Mouse (Mus musculus): ENCODE measurements at regions not wholly inside any gene's neighbourhood (a gene's known extent, or its start where the extent isn't known, plus 50 kb on each side); places are given as distances from the start of the nearest gene placed in this dataset.
A peak's percentile ranks its signal among the peaks of the same experiment; 100 is the strongest.

GRCm38 (mm10) chr3:147896751-147897150 is 1044.6 kb downstream of the Ttll7 start:
- DNase-seq (ENCODE audit: extremely low read depth, insufficient read length, low spot score), result no peak

- DNase-seq (ENCODE audit: extremely low read depth, insufficient read length, low spot score), result no peak
Measured at GRCm38 (mm10) chr3:147891682-147892081, 1039.5 kb downstream of the Ttll7 start.

GRCm38 (mm10) chr3:147886261-147886893 is 1034.2 kb downstream of the Ttll7 start:
- DNase-seq (ENCODE audit: extremely low read depth, insufficient read length, low spot score), result no peak

- no peak for DNase-seq (ENCODE audit: extremely low read depth, insufficient read length, low spot score)
Measured at GRCm38 (mm10) chr3:147882936-147883645, 1030.9 kb downstream of the Ttll7 start.

GRCm38 (mm10) chr3:147878690-147879089 is 1026.5 kb downstream of the Ttll7 start:
- no peak for DNase-seq (ENCODE audit: extremely low read depth, insufficient read length, low spot score)

GRCm38 (mm10) chr3:147868281-147868680 is 1016.1 kb downstream of the Ttll7 start:
- DNase-seq (ENCODE audit: extremely low read depth, insufficient read length, low spot score), result no peak

GRCm38 (mm10) chr3:147853346-147853745 is 1001.2 kb downstream of the Ttll7 start:
- peak; percentile 22 for DNase-seq (ENCODE audit: extremely low read depth, insufficient read length, low spot score)

GRCm38 (mm10) chr3:147852830-147853229 is 1000.7 kb downstream of the Ttll7 start:
- DNase-seq (ENCODE audit: extremely low read depth, insufficient read length, low spot score), result peak; percentile 9

- DNase-seq (ENCODE audit: extremely low read depth, insufficient read length, low spot score), result no peak
Measured at GRCm38 (mm10) chr3:147841357-147841756, 989.2 kb downstream of the Ttll7 start.

- DNase-seq (ENCODE audit: extremely low read depth, insufficient read length, low spot score), result no peak
Measured at GRCm38 (mm10) chr3:147838816-147839215, 986.6 kb downstream of the Ttll7 start.

GRCm38 (mm10) chr3:147835716-147836115 is 983.5 kb downstream of the Ttll7 start:
- DNase-seq (ENCODE audit: extremely low read depth, insufficient read length, low spot score), result no peak

- DNase-seq (ENCODE audit: extremely low read depth, insufficient read length, low spot score), result no peak
Measured at GRCm38 (mm10) chr3:147825337-147825736, 973.2 kb downstream of the Ttll7 start.

- peak; percentile 60 for DNase-seq (ENCODE audit: extremely low read depth, insufficient read length, low spot score)
Measured at GRCm38 (mm10) chr3:147824451-147824850, 972.3 kb downstream of the Ttll7 start.

GRCm38 (mm10) chr3:147814080-147814650 is 962.0 kb downstream of the Ttll7 start:
- peak; percentile 29 for DNase-seq (ENCODE audit: extremely low read depth, insufficient read length, low spot score)

GRCm38 (mm10) chr3:147802546-147802945 is 950.4 kb downstream of the Ttll7 start:
- peak; percentile 89 for DNase-seq (ENCODE audit: extremely low read depth, insufficient read length, low spot score)

GRCm38 (mm10) chr3:147796524-147796923 is 944.4 kb downstream of the Ttll7 start:
- no peak for DNase-seq (ENCODE audit: extremely low read depth, insufficient read length, low spot score)

GRCm38 (mm10) chr3:147795116-147795515 is 942.9 kb downstream of the Ttll7 start:
- peak; percentile 75 for DNase-seq (ENCODE audit: extremely low read depth, insufficient read length, low spot score)

GRCm38 (mm10) chr3:147786555-147786954 is 934.4 kb downstream of the Ttll7 start:
- no peak for DNase-seq (ENCODE audit: extremely low read depth, insufficient read length, low spot score)

- no peak for DNase-seq (ENCODE audit: extremely low read depth, insufficient read length, low spot score)
Measured at GRCm38 (mm10) chr3:147750842-147751191, 898.6 kb downstream of the Ttll7 start.

GRCm38 (mm10) chr3:147749939-147750841 is 898.0 kb downstream of the Ttll7 start:
- DNase-seq (ENCODE audit: extremely low read depth, insufficient read length, low spot score), result no peak

GRCm38 (mm10) chr3:147749442-147749841 is 897.3 kb downstream of the Ttll7 start:
- no peak for DNase-seq (ENCODE audit: extremely low read depth, insufficient read length, low spot score)

All from 3134 (cell line).